Mouse (Mus musculus) neural tube, embryonic 11.5 days (tissue): ENCODE data around the gene Tent2. TPM values are rescaled to one million over a fixed set of nuclear protein-coding genes. Genes with fewer than 3 reads are reported as not detected.

Experiments used
- ATAC-seq: fragments of 200-750 bp; cut with Nextera tagmentation; 2 replicates; pipeline ENCODE4 v1.8.0; 2017; ENCODE audit warnings: moderate number of reproducible peaks, mild to moderate bottlenecking, moderate TSS enrichment, moderate library complexity; ENCODE audit not compliant: insufficient read depth, low FRiP score, low TSS enrichment
- DNase-seq: peaks from one replicate; pipeline ENCODE4 v3.0.0-alpha.2; 2015; ENCODE audit warnings: low spot score
- H3K27ac ChIP-seq: fragments of 300-500 bp; sonication (generic); 2 replicates; pipeline ENCODE4 v1.5.1; 2014; ENCODE audit warnings: low read depth, mild to moderate bottlenecking, low read length
- H3K27me3 ChIP-seq: fragments of 300-500 bp; sonication (generic); 2 replicates; pipeline ENCODE4 v1.6.1; 2014; ENCODE audit warnings: mild to moderate bottlenecking, low read length, mixed read lengths; ENCODE audit not compliant: control insufficient read depth, insufficient read depth
- H3K36me3 ChIP-seq: fragments of 300-500 bp; sonication (generic); 2 replicates; pipeline ENCODE4 v1.6.1; 2014; ENCODE audit warnings: mild to moderate bottlenecking, low read length, moderate library complexity, mixed read lengths; ENCODE audit not compliant: control insufficient read depth, insufficient read depth
- H3K4me1 ChIP-seq: fragments of 300-500 bp; sonication (generic); 2 replicates; pipeline ENCODE4 v1.6.1; 2014; ENCODE audit warnings: low read length, mixed read lengths; ENCODE audit not compliant: control insufficient read depth, insufficient read depth
- H3K4me2 ChIP-seq: fragments of 300-500 bp; sonication (generic); 2 replicates; pipeline ENCODE4 v1.6.1; 2014; ENCODE audit warnings: low read depth, mild to moderate bottlenecking, moderate library complexity
- H3K4me3 ChIP-seq: fragments of 300-500 bp; sonication (generic); 2 replicates; pipeline ENCODE4 v1.5.1; 2014; ENCODE audit warnings: low read depth, low read length
- H3K9ac ChIP-seq: fragments of 300-500 bp; sonication (generic); 2 replicates; pipeline ENCODE4 v1.6.1; 2014; ENCODE audit warnings: mild to moderate bottlenecking, low read length
- H3K9me3 ChIP-seq: fragments of 300-500 bp; sonication (generic); 2 replicates; pipeline ENCODE4 v1.6.1; 2016; ENCODE audit warnings: low read length; ENCODE audit not compliant: control insufficient read depth
- WGBS: fragments of 180-500 bp; shearing (Covaris S2); extraction: QIAGEN DNeasy Blood & Tissue Kit; methylation state at CpG from one replicate; pipeline ENCODE4 v1.1.7; 2014; 5-methylcytosine and 5-hydroxymethylcytosine counted together
- polyA plus RNA-seq: library from polyadenylated mRNA; unstranded; fragments of >200 nt; fragmentation: Nextera tagmentation; extraction: Ambion mirVana; gene quantifications from 2 replicates; pipeline ENCODE4 v1.2.1, GENCODE M21; 2014

Gene Tent2
- polyA plus RNA-seq, 1 experiment from 2014 or later: 81.6 TPM

DNA sequence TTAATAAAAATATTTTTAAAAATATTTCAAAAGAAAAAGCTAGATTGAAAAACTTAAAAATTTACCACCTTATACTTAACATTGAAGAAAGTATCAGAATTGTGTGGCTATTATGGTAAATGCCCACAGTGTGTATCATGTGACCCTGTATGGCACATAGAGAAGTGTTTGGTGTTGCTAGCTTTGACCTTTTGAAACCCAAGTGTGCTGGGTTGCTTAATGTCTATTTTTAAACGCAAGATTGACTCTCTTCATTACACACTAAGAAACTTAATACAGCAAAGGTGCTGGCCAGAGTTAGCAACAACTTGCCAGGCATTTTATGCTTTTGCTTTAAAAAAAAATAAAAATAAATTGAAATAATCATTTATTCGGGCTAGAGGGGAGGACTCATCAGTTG, 56.7 kb downstream of the Tent2 start:
- no peak overlapping the region for H3K4me2 ChIP-seq
- H3K27ac ChIP-seq: no peak overlapping the region
- H3K27me3 ChIP-seq: no peaks in the 10 kb centered on the region
- H3K9me3 ChIP-seq: no peaks in the 10 kb centered on the region
- no peak overlapping the region for H3K9ac ChIP-seq
- no peaks in the 10 kb centered on the region for H3K4me1 ChIP-seq
- no peak for DNase-seq
- WGBS: 82% methylated on average over 2 of the region's 2 CpGs
- no peaks in the 10 kb centered on the region for H3K36me3 ChIP-seq
- H3K4me3 ChIP-seq: no peak overlapping the region
- ATAC-seq: no peak

DNA sequence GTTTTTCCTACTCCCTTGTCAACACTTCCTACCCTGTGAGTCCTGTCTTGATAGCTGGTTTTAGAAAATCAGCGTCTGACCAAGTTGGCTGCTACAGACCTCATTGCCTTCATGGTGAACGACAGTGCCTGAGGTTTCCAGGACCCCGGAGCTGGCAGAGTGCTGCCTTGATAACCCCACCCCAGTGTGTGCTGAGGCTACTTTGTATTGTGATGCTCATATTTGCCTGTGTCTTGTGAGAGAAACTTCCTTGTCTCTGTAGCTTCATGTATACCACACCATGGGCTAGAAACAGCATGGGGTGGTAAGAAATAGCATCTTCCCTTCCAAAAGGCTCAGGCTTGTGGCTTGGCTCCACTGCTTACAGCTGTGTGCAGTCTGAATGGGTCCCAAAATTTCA, 61.5 kb downstream of the Tent2 start:
- 89% methylated on average over 3 of the region's 3 CpGs for WGBS

DNA sequence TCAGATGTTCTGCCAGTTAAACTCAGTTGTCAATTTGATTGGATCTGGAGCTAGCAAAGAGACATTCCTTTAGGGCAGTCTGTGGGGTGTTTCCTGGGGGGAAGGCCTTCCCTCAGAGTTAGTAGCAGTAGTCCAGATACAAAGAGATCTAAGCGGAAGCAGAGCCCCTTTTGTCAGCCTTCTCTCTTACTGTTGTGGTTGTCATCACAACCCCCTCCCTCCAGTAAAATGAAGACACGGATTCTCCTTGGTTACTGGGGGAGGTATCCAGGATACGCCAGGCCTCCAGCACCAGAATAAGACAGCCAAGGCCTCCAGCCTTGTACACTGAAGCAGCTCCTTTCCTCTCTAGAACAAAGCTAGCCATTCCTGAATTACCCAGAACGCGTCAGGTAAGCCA, 63.2 kb downstream of the Tent2 start:
- Histone ChIP-seq H3K4me1 (no peaks in the 10 kb centered on the region), H3K27ac (no peak overlapping the region), H3K36me3 (no peaks in the 10 kb centered on the region), H3K4me2 (no peak overlapping the region), H3K4me3 (no peak overlapping the region), H3K9me3 (no peaks in the 10 kb centered on the region), H3K27me3 (no peaks in the 10 kb centered on the region), H3K9ac (no peak overlapping the region)
- DNase-seq (no peak), ATAC-seq (no peak)
- WGBS: 60% methylated on average over 5 of the region's 5 CpGs

More for the DNA sequence above, 61.5 kb downstream of the Tent2 start:
- Histone ChIP-seq H3K9ac (no peak overlapping the region), H3K27ac (no peak overlapping the region), H3K9me3 (no peaks in the 10 kb centered on the region), H3K4me1 (no peaks in the 10 kb centered on the region), H3K36me3 (no peaks in the 10 kb centered on the region), H3K4me2 (no peak overlapping the region), H3K27me3 (no peaks in the 10 kb centered on the region), H3K4me3 (no peak overlapping the region)
- ATAC-seq (no peak), DNase-seq (no peak)

DNA sequence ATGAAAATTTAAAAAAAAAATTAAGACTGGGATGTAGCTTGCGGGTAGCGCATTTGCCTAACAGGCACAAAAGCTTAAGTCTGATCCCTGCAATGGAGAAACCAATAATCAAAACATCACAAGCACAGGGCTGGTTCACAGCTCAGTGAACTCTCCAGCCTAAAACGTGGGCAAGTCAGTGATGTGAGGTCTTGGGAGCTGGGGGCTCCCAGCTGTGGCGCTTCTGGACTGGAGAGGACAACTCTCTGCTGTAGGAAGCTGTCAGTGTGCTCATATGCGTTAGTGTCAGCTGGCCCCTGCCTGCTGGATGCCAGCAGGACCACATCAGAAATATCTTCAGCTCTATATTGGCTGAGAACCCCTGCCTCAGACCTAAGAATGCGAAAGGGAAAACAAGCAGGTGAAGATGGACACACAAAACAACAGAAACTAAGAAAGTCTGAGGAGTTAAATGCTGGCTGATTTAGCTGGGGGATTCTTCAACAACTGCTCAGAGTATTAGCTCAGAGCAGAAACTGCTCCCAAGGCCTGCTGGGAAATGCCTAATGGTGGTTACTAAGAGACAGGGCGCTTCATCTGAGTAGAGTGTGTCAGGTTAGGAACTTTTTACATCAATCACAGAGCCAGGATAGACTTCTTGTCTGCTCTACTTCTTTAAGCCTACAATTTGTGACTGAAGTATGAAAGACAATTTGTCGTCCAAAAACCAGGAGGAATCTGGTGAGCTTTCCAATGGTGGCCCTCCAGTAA, 63.9 kb downstream of the Tent2 start:
- Histone ChIP-seq H3K9ac (no peak overlapping the region), H3K4me1 (no peaks in the 10 kb centered on the region), H3K27ac (no peak overlapping the region), H3K4me2 (no peak overlapping the region), H3K27me3 (no peaks in the 10 kb centered on the region), H3K36me3 (no peaks in the 10 kb centered on the region), H3K4me3 (no peak overlapping the region), H3K9me3 (no peaks in the 10 kb centered on the region)
- no peak for DNase-seq
- 77% methylated on average over 8 of the region's 8 CpGs for WGBS
- ATAC-seq: no peak

DNA sequence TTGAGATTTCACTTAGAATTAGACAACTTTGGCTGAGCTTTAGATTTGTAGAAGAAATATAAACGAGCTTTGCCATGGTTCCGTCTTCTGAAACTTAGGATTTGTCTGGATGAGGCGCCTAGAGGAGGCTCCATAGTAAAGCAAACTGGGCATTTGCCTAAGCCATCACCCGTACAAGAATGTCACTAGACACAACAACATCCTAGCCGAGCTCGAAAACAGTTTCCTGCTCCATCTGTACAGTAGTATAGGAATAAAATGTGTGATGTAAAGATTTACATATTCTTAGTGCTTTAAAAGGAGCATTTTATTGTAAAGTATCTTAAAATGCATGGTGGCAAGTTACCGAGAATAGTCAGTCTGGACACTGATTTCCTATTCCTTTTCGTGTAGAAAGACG, 69.9 kb downstream of the Tent2 start:
- no peak overlapping the region for H3K4me2 ChIP-seq
- H3K27me3 ChIP-seq: no peaks in the 10 kb centered on the region
- DNase-seq: no peak
- 93% methylated on average over 9 of the region's 9 CpGs for WGBS
- ATAC-seq: no peak
- no peaks in the 10 kb centered on the region for H3K36me3 ChIP-seq
- no peaks in the 10 kb centered on the region for H3K4me1 ChIP-seq
- H3K9ac ChIP-seq: no peak overlapping the region
- no peak overlapping the region for H3K27ac ChIP-seq
- H3K4me3 ChIP-seq: no peak overlapping the region
- no peaks in the 10 kb centered on the region for H3K9me3 ChIP-seq

DNA sequence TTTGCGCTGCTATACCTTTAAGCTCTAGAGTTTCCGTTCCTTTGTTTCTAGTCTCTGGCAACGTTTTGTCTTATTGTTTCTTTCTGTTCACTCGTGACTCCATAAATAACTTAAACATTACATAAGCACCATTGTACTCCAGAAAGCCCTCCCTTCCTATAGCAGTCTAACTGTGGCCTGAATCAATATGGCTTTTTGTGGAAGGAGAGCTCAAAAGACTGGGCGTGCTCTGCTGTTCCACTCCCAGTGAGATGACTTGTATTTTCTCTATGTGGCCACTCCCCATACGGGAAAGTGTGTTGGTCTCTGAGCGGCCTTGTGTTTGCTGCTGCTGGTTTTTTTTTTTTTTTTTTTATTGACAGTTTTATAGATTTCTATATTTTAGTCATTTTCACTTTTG, 74.9 kb downstream of the Tent2 start:
- Histone ChIP-seq H3K9me3 (no peaks in the 10 kb centered on the region), H3K36me3 (no peaks in the 10 kb centered on the region), H3K27ac (no peak overlapping the region), H3K4me2 (0 out of 2 replicates have a peak overlapping the region, but pooled peaks have one; percentile 5), H3K4me3 (no peak overlapping the region), H3K27me3 (no peaks in the 10 kb centered on the region), H3K4me1 (no peaks in the 10 kb centered on the region), H3K9ac (no peak overlapping the region)
- DNase-seq: no peak
- ATAC-seq: peak; percentile 67
- 57% methylated on average over 7 of the region's 7 CpGs for WGBS

DNA sequence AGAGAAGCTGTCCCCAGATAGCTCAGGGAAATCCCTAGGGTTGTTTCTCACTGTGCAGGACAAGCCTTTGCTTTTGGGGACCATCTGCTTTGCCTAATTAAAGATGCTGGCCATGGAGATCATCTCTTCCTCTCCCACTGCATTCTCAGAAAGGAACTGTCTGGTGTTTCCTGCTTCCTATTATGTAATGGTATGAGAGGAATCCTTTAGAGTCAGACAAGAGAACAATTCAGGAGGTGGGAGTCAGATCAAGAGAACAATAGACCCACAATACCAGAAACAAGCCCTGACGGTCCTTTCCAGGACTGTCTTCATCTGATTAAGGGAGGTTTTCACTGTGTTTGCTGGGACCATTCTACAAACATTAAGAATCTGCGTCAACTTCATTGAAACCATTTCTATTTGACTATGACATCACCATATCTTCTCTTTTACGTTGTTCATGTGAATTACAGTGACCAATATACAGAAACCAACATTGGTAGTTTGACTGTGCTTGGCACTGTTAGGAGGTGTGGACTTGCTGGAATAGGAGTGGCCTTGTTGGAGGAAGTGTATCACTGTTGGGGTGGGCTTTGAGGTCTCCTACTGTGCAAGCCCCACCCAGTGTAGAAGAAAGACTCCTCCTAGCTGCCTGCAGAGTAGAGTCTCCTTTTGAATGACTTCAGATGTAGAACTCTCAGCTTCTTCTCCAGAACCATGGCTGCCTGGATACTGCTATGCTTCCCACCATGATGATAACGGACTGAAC, 89.7 kb downstream of the Tent2 start:
- WGBS: 62% methylated on average over 4 of the region's 4 CpGs
- H3K27ac ChIP-seq: no peak overlapping the region
- H3K27me3 ChIP-seq: no peaks in the 10 kb centered on the region
- H3K9me3 ChIP-seq: no peaks in the 10 kb centered on the region
- no peak overlapping the region for H3K9ac ChIP-seq
- ATAC-seq (no peak), DNase-seq (no peak)
- H3K4me3 ChIP-seq: no peak overlapping the region
- no peak overlapping the region for H3K4me2 ChIP-seq
- no peaks in the 10 kb centered on the region for H3K4me1 ChIP-seq
- H3K36me3 ChIP-seq: no peaks in the 10 kb centered on the region

DNA sequence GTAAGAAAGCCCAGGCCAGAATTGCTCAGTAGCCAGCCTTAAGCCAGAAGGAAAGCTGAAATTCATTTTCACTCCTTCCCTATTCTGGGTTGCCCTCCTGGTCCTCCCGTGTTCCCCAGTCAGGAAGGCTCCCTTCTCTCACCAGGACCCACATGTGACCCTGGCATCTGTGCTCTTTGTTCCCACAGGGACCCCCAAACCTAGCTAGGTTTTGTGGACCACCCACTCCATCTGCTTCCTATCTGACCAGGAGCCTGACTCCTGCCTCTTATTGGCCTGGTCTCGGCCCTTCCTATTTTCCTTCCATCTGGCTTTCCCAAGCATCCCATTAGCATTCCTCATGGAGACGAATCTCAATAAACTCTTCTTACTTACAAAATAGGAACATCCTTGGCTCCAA, 93.6 kb downstream of the Tent2 start:
- Histone ChIP-seq H3K27me3 (no peaks in the 10 kb centered on the region), H3K27ac (no peak overlapping the region), H3K4me2 (no peak overlapping the region), H3K9me3 (no peaks in the 10 kb centered on the region), H3K9ac (no peak overlapping the region), H3K36me3 (no peaks in the 10 kb centered on the region), H3K4me3 (no peak overlapping the region), H3K4me1 (no peaks in the 10 kb centered on the region)
- DNase-seq: no peak
- no peak for ATAC-seq
- 80% methylated on average over 3 of the region's 3 CpGs for WGBS

DNA sequence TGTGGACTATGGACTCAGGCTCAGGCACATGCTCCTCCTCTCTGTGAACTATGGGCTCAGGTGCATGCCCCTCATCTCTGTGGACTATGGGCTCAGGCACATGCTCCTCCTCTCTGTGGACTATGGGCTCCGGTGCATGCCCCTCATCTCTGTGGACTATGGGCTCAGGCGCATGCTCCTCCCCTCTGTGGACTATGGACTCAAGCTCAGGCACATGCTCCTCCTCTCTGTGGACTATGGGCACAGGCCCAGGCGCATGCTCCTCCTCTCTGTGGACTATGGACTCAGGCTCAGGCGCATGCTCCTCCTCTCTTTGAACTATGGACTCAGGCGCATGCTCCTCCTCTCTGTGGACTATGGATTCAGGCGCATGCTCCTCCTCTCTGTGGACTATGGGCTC, 95.5 kb downstream of the Tent2 start:
- no peak overlapping the region for H3K4me3 ChIP-seq
- H3K9ac ChIP-seq: no peak overlapping the region
- H3K27ac ChIP-seq: no peak overlapping the region
- H3K4me1 ChIP-seq: no peaks in the 10 kb centered on the region
- no peak for DNase-seq
- H3K36me3 ChIP-seq: no peaks in the 10 kb centered on the region
- H3K27me3 ChIP-seq: no peaks in the 10 kb centered on the region
- H3K4me2 ChIP-seq: no peak overlapping the region
- no peaks in the 10 kb centered on the region for H3K9me3 ChIP-seq
- ATAC-seq: no peak
- WGBS: 91% methylated on average over 6 of the region's 6 CpGs
